Mouse (Mus musculus): ENCODE measurements at regions not wholly inside any gene's neighbourhood (a gene's known extent, or its start where the extent isn't known, plus 50 kb on each side); places are given as distances from the start of the nearest gene placed in this dataset.

DNA sequence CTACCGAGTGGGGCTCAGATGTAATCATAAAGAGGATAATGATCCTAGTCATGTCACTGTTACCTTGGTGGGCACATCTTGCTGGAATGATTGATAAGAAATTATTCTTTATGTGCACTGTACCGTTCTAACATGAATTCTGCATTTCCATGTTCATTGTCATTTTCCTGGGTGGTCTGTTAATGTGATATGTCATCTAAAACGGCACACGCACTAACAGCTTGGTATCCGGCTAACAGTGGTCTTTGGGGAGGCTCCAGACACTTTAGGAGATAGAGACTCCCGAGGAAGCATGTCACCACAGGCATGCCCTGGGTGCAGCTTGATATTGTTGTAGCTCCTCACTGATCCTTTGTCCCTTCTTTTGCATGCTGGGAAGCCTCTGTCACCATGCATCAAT is 1096.1 kb downstream of the Car8 start:
- no peak for ATAC-seq
- H3K4me1 ChIP-seq = no peaks in the 10 kb centered on the region
- WGBS (ENCODE audit: insufficient replicate concordance) = 71% methylated on average over 6 of the region's 6 CpGs
- no peak overlapping the region for H3K4me2 ChIP-seq
- no peaks in the 10 kb centered on the region for H3K36me3 ChIP-seq
- no peaks in the 10 kb centered on the region for H3K9me3 ChIP-seq (replicated peaks)
- H3K4me3 ChIP-seq = no peak overlapping the region
- H3K27me3 ChIP-seq (replicated peaks) = no peaks in the 10 kb centered on the region
- no peak overlapping the region for H3K27ac ChIP-seq
- H3K9ac ChIP-seq = no peak overlapping the region

DNA sequence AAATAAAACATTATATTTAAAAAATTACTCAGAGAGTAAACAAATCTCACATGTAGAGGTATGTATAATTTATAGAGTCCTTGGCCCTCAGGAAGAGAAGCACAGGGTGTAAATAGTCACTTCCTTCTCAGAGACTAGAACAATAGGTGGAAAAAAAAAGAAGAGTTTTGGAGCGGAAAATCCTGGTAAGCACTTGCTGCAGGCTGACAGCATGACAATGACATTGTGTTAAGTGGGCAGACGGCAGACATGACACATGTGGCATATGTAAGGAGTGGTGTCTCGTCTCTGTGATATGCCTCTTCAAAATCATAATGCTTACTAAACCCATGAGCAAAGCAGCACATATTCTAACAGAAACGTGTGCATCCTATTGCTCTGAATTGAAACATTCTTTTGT is 1126.7 kb downstream of the Car8 start:
- no peak overlapping the region for H3K9ac ChIP-seq
- ATAC-seq = no peak
- 48% methylated on average over 4 of the region's 4 CpGs for WGBS (ENCODE audit: insufficient replicate concordance)

DNA sequence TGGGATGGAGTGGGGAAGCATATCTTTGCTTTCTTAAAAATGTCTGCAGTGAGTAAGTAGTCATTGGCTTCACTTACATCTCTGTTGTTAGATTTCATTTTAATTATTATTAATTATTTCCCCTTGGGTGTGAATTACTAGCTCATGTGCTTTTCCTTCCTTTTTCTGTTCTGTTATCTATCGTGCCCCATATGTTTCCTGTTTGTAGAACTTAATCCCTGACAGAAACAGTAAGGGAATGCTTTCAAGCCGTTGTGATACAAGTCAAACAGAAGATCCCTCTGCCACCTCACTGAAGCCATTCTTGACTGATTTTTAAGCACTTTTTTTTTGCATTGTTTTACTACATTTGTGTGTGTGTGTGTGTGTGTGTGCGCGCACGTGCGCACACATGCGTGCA is 1145.9 kb downstream of the Car8 start:
- Histone ChIP-seq H3K9ac (no peak overlapping the region), H3K4me2 (no peak overlapping the region), H3K27me3 (replicated peaks) (no peaks in the 10 kb centered on the region), H3K4me3 (no peak overlapping the region), H3K36me3 (no peaks in the 10 kb centered on the region), H3K27ac (no peak overlapping the region), H3K4me1 (no peaks in the 10 kb centered on the region), H3K9me3 (replicated peaks) (no peaks in the 10 kb centered on the region)
- ATAC-seq = no peak
- WGBS (ENCODE audit: insufficient replicate concordance) = 63% methylated on average over 7 of the region's 7 CpGs

More for the DNA sequence above, 1126.7 kb downstream of the Car8 start:
- no peak overlapping the region for H3K27ac ChIP-seq
- no peaks in the 10 kb centered on the region for H3K9me3 ChIP-seq (replicated peaks)
- no peaks in the 10 kb centered on the region for H3K4me1 ChIP-seq
- no peaks in the 10 kb centered on the region for H3K27me3 ChIP-seq (replicated peaks)
- no peak overlapping the region for H3K4me2 ChIP-seq
- H3K4me3 ChIP-seq = no peak overlapping the region
- no peaks in the 10 kb centered on the region for H3K36me3 ChIP-seq

DNA sequence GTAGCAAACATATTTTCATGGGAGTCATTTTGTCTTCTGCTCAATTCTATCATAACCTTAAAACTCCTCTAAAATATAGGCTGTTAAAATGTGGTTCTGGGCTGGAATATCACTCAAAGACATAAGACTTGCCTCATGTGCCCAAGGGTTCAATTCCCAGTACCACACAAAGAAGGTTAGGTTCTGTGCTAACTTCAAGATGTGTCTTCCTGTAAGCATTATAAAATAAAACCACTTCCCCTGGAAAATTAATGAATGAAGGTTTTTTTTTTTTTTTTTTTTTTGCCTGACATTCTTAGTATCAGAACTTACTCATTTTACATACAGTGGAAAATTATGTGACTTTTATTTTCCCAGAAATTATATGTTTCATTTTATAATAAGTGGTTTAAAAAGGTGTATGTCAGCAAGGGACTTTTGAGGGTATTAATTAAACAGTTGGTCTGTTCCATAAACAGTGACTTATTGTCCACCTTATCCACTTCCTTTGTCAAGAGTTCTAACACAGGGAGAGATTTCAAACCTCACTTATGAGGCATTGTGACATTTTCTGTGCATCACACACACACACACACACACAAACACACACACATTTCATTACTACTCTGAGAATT is 1147.5 kb downstream of the Car8 start:
- Histone ChIP-seq H3K27ac (no peak overlapping the region), H3K4me2 (no peak overlapping the region), H3K36me3 (no peaks in the 10 kb centered on the region), H3K4me1 (no peaks in the 10 kb centered on the region), H3K27me3 (replicated peaks) (no peaks in the 10 kb centered on the region), H3K9me3 (replicated peaks) (no peaks in the 10 kb centered on the region), H3K9ac (no peak overlapping the region), H3K4me3 (no peak overlapping the region)
- no peak for ATAC-seq

Data from liver, embryonic 12.5 days (tissue).